Mouse (Mus musculus) stomach, postnatal 0 days (tissue): Measurements from ENCODE around the gene Lgals9. TPM values are rescaled to one million over a fixed set of nuclear protein-coding genes. Genes with fewer than 3 reads are reported as not detected.

Experiments used
- ATAC-seq: fragments of 200-750 bp; cut with Nextera tagmentation; 2 replicates; pipeline ENCODE4 v1.8.0; 2017; ENCODE audit not compliant: low FRiP score, low TSS enrichment
- DNase-seq: peaks from one replicate; pipeline ENCODE4 v3.0.0-alpha.2; 2016; ENCODE audit warnings: low spot score
- H3K27ac ChIP-seq: fragments of 300-500 bp; sonication (generic); replicated peaks from 2 replicates; pipeline ENCODE4 v1.5.1; 2014; ENCODE audit warnings: mild to moderate bottlenecking, control low read depth
- H3K27me3 ChIP-seq: fragments of 300-500 bp; sonication (generic); 2 replicates; pipeline ENCODE4 v1.6.1; 2014; ENCODE audit warnings: low read length; ENCODE audit not compliant: control insufficient read depth, insufficient read depth
- H3K36me3 ChIP-seq: fragments of 300-500 bp; sonication (generic); 2 replicates; pipeline ENCODE4 v1.6.1; 2014; ENCODE audit warnings: low read length, mixed read lengths; ENCODE audit not compliant: control insufficient read depth, insufficient read depth
- H3K4me1 ChIP-seq: fragments of 300-500 bp; sonication (generic); replicated peaks from 2 replicates; pipeline ENCODE4 v1.6.1; 2014; ENCODE audit warnings: antibody characterized with exemption; ENCODE audit not compliant: control insufficient read depth, insufficient read depth
- H3K4me2 ChIP-seq: fragments of 300-500 bp; sonication (generic); replicated peaks from 2 replicates; pipeline ENCODE4 v1.6.1; 2014; ENCODE audit warnings: low read depth, mild to moderate bottlenecking, control low read depth, moderate library complexity
- H3K4me3 ChIP-seq: fragments of 300-500 bp; sonication (generic); 2 replicates; pipeline ENCODE4 v1.5.1; 2014; ENCODE audit warnings: low read depth, low read length, control low read depth
- H3K9ac ChIP-seq: fragments of 300-500 bp; sonication (generic); 2 replicates; pipeline ENCODE4 v1.6.1; 2014; ENCODE audit warnings: mild to moderate bottlenecking, low read length, control low read depth, mixed read lengths
- H3K9me3 ChIP-seq: fragments of 300-500 bp; sonication (generic); 2 replicates; pipeline ENCODE4 v1.6.1; 2016; ENCODE audit warnings: low read length; ENCODE audit not compliant: control insufficient read depth
- CTCF ChIP-seq: IDR thresholded peaks from 2 replicates; pipeline ENCODE4 v1.5.1; 2016; ENCODE audit warnings: antibody characterized with exemption, low read depth, mild to moderate bottlenecking, moderate library complexity
- EP300 ChIP-seq: optimal IDR thresholded peaks from 2 replicates; pipeline ENCODE3; 2016; ENCODE audit warnings: antibody characterized with exemption
- WGBS: fragments of 180-500 bp; shearing (Covaris S2); extraction: QIAGEN DNeasy Blood & Tissue Kit; methylation state at CpG from one replicate; pipeline ENCODE4 v1.1.7; 2014; 5-methylcytosine and 5-hydroxymethylcytosine counted together
- polyA plus RNA-seq: library from polyadenylated mRNA; unstranded; fragments of >200 nt; fragmentation: Nextera tagmentation; extraction: Ambion mirVana; gene quantifications from 2 replicates; pipeline ENCODE4 v1.2.1, GENCODE M21; 2015

Gene Lgals9
- polyA plus RNA-seq, 1 experiment from 2014 or later = 412 TPM

DNA sequence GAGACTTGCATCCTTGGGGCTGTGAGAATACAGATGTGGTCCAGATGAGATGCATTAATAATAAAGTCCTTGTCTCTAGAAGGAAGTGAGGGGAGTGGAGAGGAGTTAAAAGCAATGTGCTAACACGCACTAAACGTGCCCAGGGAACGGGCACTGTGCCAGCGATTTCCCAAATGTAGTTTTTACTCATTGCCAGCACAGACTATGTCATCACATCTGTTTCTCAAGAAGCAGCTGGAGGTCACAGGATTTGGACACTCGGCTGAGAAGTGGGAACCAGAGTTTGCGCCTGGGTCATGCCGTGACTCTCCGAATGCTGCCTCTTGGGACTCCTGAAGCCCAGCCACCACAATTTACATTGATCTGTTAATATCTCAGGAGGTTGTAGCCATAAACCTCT is 34.4 kb downstream of the Lgals9 start:
- Histone ChIP-seq H3K27ac (no peak overlapping the region), H3K4me3 (no peak overlapping the region), H3K27me3 (no peaks in the 10 kb centered on the region), H3K9me3 (no peaks in the 10 kb centered on the region), H3K4me1 (no peaks in the 10 kb centered on the region), H3K4me2 (no peak overlapping the region), H3K36me3 (no peaks in the 10 kb centered on the region), H3K9ac (no peak overlapping the region)
- DNase-seq (no peak), ATAC-seq (no peak)
- TF ChIP-seq CTCF (no peak), EP300 (no peak)
- 69% methylated on average over 8 of the region's 8 CpGs for WGBS

DNA sequence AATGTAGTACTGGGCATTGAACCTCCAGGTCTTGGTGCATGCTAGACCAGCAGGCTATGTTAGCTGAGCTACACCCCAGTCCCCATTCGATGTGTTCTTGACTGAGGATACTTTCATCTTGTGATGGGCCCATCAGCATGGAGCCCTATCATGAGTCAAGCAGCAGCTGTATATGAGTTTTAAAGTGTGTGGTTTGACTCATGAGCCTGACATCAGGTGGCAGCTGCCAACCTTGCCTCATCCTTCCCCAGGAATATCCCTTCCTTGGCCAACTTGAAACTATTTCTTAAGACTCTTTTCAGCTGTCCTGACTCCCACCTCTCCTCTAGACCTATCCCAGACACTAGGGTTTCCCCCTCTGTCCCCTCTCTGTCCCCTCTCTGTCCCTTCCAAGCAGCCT is 41.7 kb downstream of the Lgals9 start:
- 91% methylated on average over 1 of the region's 1 CpGs for WGBS
- TF ChIP-seq CTCF (no peak), EP300 (no peak)
- DNase-seq = no peak

DNA sequence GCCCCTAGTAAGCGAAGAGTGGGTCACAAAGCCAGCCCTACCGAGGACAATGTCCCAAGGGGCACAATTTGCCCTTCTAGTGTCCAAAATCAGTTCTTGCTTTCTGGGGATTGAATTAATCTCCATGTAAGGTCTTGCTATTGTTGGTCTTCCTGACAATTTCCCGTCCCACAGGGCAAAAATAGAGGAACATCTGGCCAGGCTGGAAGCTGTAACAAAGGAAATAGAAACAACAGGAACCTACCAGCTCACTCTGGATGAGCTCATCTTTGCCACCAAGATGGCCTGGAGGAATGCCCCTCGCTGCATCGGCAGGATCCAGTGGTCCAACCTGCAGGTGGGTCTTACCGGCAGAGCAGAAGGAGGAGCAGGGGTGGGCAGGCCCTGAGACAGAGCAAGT is 49.6 kb downstream of the Lgals9 start:
- no peaks in the 10 kb centered on the region for H3K27me3 ChIP-seq
- H3K9me3 ChIP-seq = no peaks in the 10 kb centered on the region
- DNase-seq (no peak), ATAC-seq (no peak)
- WGBS = 77% methylated on average over 6 of the region's 6 CpGs
- no peaks in the 10 kb centered on the region for H3K36me3 ChIP-seq
- no peak overlapping the region for H3K9ac ChIP-seq
- no peak overlapping the region for H3K4me3 ChIP-seq
- H3K4me2 ChIP-seq = no peak overlapping the region
- TF ChIP-seq EP300 (no peak), CTCF (no peak)
- H3K4me1 ChIP-seq = no peaks in the 10 kb centered on the region
- no peak overlapping the region for H3K27ac ChIP-seq

More for the DNA sequence above, 41.7 kb downstream of the Lgals9 start:
- no peak for ATAC-seq
- Histone ChIP-seq H3K9ac (no peak overlapping the region), H3K4me3 (no peak overlapping the region), H3K27me3 (no peaks in the 10 kb centered on the region), H3K9me3 (no peaks in the 10 kb centered on the region), H3K36me3 (no peaks in the 10 kb centered on the region), H3K27ac (no peak overlapping the region), H3K4me2 (no peak overlapping the region), H3K4me1 (no peaks in the 10 kb centered on the region)

DNA sequence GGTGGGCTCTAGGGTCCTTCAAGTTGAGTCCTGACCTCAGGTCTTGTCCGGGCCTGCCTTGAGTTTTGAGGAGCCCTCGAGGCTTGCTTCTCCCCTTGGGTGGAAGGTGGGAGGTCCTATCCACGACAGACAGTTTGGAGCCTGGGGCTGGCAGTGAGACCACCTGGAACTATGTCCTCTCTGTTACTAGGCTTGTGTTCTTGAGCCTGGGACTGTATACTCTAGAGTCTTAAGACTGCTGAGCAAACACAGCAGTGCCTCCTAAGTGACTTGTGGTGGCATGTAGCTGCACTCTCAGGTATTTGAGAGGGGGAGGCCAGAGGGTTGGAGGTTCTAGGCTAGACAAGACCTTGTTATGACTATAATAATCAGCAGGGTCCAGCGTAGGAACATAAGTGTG is 50.0 kb downstream of the Lgals9 start:
- Histone ChIP-seq H3K9ac (no peak overlapping the region), H3K27me3 (no peaks in the 10 kb centered on the region), H3K4me2 (no peak overlapping the region), H3K4me3 (no peak overlapping the region), H3K36me3 (no peaks in the 10 kb centered on the region), H3K4me1 (no peaks in the 10 kb centered on the region), H3K27ac (no peak overlapping the region), H3K9me3 (no peaks in the 10 kb centered on the region)
- TF ChIP-seq CTCF (no peak), EP300 (no peak)
- 72% methylated on average over 4 of the region's 4 CpGs for WGBS
- ATAC-seq (no peak), DNase-seq (no peak)

DNA sequence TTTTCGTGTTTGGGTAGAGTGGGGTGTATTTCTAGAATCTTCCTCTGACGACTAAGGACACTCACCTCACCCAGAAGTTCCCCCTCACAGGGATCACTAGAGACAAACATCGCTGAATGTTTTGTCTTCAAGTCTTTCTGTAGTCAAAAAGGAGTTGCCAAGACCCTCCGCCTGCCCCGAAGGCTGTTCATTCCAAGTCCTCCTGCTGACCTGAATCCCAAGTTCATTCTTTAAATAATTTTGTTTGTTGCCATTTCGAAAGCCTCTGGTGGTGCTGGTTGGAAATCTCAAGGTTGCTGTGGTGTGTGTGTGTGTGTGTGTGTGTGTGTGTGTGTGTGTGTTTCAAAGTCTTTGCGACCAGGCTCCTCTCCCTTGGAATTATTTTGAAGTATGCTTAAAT is 50.4 kb downstream of the Lgals9 start:
- Histone ChIP-seq H3K4me1 (no peaks in the 10 kb centered on the region), H3K36me3 (no peaks in the 10 kb centered on the region), H3K27me3 (no peaks in the 10 kb centered on the region), H3K4me3 (no peak overlapping the region), H3K4me2 (no peak overlapping the region), H3K9ac (no peak overlapping the region), H3K27ac (no peak overlapping the region), H3K9me3 (no peaks in the 10 kb centered on the region)
- 79% methylated on average over 7 of the region's 7 CpGs for WGBS
- no peak for TF ChIP-seq EP300
- TF ChIP-seq CTCF = no peak
- DNase-seq = no peak
- ATAC-seq = no peak

DNA sequence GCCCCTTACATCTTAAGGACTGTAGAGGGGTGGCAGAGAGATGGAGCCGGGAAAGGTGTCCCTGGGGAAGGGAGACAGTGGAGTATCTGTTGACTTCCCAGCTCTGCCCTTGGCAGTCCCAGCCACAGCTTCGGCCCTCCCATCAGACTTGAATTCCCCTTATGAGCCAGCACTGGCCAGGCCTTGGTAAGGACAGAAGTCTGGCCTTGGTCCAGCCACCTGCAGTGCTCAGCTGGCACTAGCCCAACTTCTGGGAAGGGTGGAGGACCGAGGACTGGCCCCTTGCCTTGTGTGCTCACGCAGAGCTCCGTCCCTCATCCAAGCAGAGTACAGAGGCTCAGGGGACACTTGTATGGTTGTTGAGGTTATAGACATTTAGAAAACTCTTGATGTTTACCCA is 55.4 kb downstream of the Lgals9 start:
- Histone ChIP-seq H3K36me3 (no peaks in the 10 kb centered on the region), H3K4me3 (no peak overlapping the region), H3K9me3 (no peaks in the 10 kb centered on the region), H3K4me1 (no peaks in the 10 kb centered on the region), H3K9ac (no peak overlapping the region), H3K4me2 (no peak overlapping the region), H3K27ac (no peak overlapping the region), H3K27me3 (no peaks in the 10 kb centered on the region)
- ATAC-seq (no peak), DNase-seq (peak; percentile 40)
- WGBS = 53% methylated on average over 5 of the region's 5 CpGs
- no peak for TF ChIP-seq CTCF
- TF ChIP-seq EP300 = no peak
